Mouse (Mus musculus): ENCODE measurements around the gene Strn4. TPM values are rescaled to one million over a fixed set of nuclear protein-coding genes. Genes with fewer than 3 reads are reported as not detected.
A peak's percentile ranks its signal among the peaks of the same experiment; 100 is the strongest.

Gene Strn4
- total RNA-seq, 2 experiments from 2014 or later = 27.6 to 50.0 TPM

DNA sequence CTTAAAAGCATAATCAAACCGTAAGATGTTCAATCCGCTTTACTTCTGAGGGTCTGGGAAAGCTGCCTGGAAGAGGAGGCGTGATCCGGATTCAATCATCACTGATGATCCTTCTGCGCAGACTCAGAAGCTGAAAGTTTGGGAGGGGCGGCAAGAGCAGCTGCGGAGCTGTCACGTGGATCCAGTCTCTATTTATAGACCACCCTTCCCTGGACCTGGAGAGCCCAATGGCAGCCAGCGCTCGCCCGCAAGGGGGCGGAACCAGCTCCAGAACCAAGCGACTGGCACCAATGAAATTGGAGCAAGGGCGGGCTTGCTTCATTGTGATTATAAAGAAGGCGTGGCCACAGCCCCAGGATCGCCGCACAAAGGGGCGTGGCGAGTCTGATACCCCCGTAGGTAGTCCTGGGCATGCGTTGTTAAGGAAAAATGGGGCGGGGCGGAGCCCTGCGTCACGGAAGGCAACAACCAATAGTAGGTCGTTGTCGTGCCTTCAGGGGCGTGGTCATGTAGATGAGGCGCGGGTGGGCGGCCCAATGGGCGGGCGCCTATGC, 59.1 kb downstream of the Strn4 start:
- ATAC-seq (ENCODE audit: poor library complexity, severe bottlenecking) = peak; percentile 88

- no peak for ATAC-seq (ENCODE audit: poor library complexity, severe bottlenecking)
These were observed 59.4 kb downstream of the Strn4 start, which contains the start of gene Dact3 for GRCm38 (mm10) chr7:16875310-16875325. Dact3 (plus strand) TSS chr7:16875317.

- no peak for ATAC-seq (ENCODE audit: poor library complexity, severe bottlenecking)
These were observed 59.6 kb downstream of the Strn4 start for GRCm38 (mm10) chr7:16875326-16875725.

- no peak for ATAC-seq (ENCODE audit: poor library complexity, severe bottlenecking)
These were observed 60.3 kb downstream of the Strn4 start for GRCm38 (mm10) chr7:16876006-16876405.

GRCm38 (mm10) chr7:16876608-16877007, 60.9 kb downstream of the Strn4 start:
- ATAC-seq (ENCODE audit: poor library complexity, severe bottlenecking) = no peak

DNA sequence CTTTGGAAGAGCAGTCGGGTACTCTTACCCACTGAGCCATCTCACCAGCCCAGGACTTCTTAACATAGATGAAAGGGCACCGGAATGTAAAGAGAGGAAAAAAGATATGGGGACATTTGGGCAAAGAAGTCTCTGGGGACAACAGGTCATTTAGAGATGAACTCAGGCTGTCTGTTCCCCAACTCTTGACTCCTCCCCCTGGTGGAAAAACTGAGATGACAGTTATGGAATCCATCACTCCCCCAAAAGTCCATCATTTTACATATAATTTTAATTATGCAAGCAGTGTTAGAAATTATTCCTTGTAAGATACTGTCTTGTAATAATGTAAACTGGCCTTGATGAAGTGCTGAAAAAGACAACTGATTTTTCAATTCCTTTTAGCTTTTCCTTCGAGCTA, 62.0 kb downstream of the Strn4 start:
- no peak for ATAC-seq (ENCODE audit: poor library complexity, severe bottlenecking)

- ATAC-seq (ENCODE audit: poor library complexity, severe bottlenecking) = no peak
These were observed 64.3 kb downstream of the Strn4 start for GRCm38 (mm10) chr7:16879796-16880547.

DNA sequence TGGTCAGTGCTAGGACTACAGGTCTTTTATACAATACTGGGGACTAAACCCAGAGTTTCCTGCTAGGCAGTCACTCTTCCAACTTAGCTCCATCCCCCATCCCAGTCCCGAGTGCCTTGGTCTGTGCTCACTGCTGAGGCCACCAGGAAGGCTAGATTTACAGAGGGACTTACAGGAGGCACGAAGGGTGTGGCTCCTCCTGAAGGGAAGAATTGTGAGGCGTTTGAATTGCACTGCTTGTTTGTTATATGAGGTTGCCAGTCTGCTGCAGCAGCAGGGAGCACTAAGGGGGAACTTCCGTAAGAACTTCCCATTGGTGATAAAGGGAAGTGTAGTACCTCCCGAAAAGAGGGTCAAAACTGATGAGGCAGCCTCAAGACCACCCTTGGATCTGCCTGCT, 64.9 kb downstream of the Strn4 start:
- no peak for ATAC-seq (ENCODE audit: poor library complexity, severe bottlenecking)

DNA sequence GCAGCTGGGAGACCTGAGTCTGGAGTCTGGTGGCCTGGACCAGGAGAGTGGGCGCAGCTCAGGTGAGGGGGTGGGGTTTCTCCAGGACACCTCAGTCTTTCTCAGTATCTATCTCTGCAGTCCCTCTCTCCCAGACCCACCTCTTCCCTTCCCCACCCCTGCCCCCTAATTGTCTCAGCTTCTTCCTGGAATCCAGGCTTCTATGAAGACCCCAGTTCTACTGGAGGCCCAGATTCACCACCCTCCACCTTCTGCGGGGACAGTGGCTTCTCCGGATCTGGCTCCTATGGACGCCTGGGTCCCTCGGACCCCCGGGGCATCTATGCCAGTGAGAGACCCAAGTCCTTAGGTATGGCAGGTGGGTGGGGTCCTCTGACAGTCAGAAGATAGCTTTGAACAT, 67.5 kb downstream of the Strn4 start:
- ATAC-seq (ENCODE audit: poor library complexity, severe bottlenecking) = no peak

GRCm38 (mm10) chr7:16884334-16884733, 68.6 kb downstream of the Strn4 start:
- ATAC-seq (ENCODE audit: poor library complexity, severe bottlenecking) = no peak

DNA sequence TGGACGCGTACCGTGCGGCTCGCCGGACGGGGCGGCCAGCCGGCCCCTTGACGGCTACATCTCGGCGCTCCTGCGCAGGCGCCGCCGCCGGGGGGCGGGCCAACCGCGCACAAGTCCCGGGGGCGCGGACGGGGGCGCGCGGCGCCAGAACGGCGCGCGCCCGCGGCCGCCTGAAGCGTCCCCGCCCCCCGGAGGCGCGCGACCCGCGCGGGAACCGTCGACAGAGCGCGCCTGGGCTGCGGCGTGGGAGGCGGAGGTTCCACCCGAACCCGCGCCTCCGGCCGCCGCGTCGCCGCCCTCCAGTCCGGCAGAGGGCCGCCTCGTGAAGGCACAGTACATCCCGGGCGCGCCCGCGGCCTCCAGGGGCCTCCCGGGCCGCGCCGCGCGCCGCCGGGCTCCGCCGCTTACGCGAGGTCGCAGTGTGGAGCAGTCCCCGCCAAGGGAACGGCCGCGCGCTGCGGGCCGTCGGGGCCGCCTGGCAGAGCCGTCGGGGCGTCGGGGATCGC, 69.6 kb downstream of the Strn4 start:
- no peak for ATAC-seq (ENCODE audit: poor library complexity, severe bottlenecking)

GRCm38 (mm10) chr7:16885905-16886304, 70.2 kb downstream of the Strn4 start:
- no peak for ATAC-seq (ENCODE audit: poor library complexity, severe bottlenecking)

Other genes with a start within 250 kb of the Strn4 start
- gene Arhgap35, start 200.9 kb upstream of the Strn4 start, total RNA-seq (2015) = 3.9 and 4.1 TPM in 2 replicates
- 2.6 and 4.1 TPM in 2 replicates for gene Arhgap35, start 200.9 kb upstream of the Strn4 start, total RNA-seq (2017)
- not detected in 2 replicates for gene Ceacam15, start 140.2 kb upstream of the Strn4 start, total RNA-seq (2015)
- gene Ceacam15, start 140.2 kb upstream of the Strn4 start, total RNA-seq (2017) = not detected in 2 replicates
- not detected in 2 replicates for gene Ceacam9, start 94.0 kb upstream of the Strn4 start, total RNA-seq (2015)
- not detected in 2 replicates for gene Ceacam9, start 94.0 kb upstream of the Strn4 start, total RNA-seq (2017)
- 205 and 210 TPM in 2 replicates for gene Ap2s1, start 77.5 kb upstream of the Strn4 start, total RNA-seq (2015)
- 81.5 and 95.7 TPM in 2 replicates for gene Ap2s1, start 77.5 kb upstream of the Strn4 start, total RNA-seq (2017)
- 48.1 and 55.7 TPM in 2 replicates for gene Slc1a5, start 34.5 kb upstream of the Strn4 start, total RNA-seq (2015)
- gene Slc1a5, start 34.5 kb upstream of the Strn4 start, total RNA-seq (2017) = 27.8 and 28.4 TPM in 2 replicates
- gene Fkrp, start 843 bp downstream of the Strn4 start, total RNA-seq (2015) = 8.1 and 12.4 TPM in 2 replicates
- 8.1 and 10.6 TPM in 2 replicates for gene Fkrp, start 843 bp downstream of the Strn4 start, total RNA-seq (2017)
- gene Prkd2, start 27.0 kb downstream of the Strn4 start, total RNA-seq (2015) = 8.8 and 14.0 TPM in 2 replicates
- gene Prkd2, start 27.0 kb downstream of the Strn4 start, total RNA-seq (2017) = 9.4 and 10.1 TPM in 2 replicates
- gene Dact3, start 59.4 kb downstream of the Strn4 start, total RNA-seq (2015) = 0.09 and 0.23 TPM in 2 replicates
- gene Dact3, start 59.4 kb downstream of the Strn4 start, total RNA-seq (2017) = 0.15 and 0.16 TPM in 2 replicates
- gene Gng8, start 75.9 kb downstream of the Strn4 start, total RNA-seq (2015) = not detected in 2 replicates
- gene Gng8, start 75.9 kb downstream of the Strn4 start, total RNA-seq (2017) = 0.48 TPM in 1 of 2 replicates, not detected in the other
- 16.0 and 18.1 TPM in 2 replicates for gene Ptgir, start 90.6 kb downstream of the Strn4 start, total RNA-seq (2015)
- 14.5 and 16.6 TPM in 2 replicates for gene Ptgir, start 90.6 kb downstream of the Strn4 start, total RNA-seq (2017)
- 113 and 140 TPM in 2 replicates for gene Calm3, start 108.2 kb downstream of the Strn4 start, total RNA-seq (2015)
- gene Calm3, start 108.2 kb downstream of the Strn4 start, total RNA-seq (2017) = 322 and 392 TPM in 2 replicates
- gene Pnmal2, start 128.8 kb downstream of the Strn4 start, total RNA-seq (2015) = not detected in 2 replicates
- not detected in 2 replicates for gene Pnmal2, start 128.8 kb downstream of the Strn4 start, total RNA-seq (2017)
- gene Pnmal1, start 143.8 kb downstream of the Strn4 start, total RNA-seq (2015) = not detected in 2 replicates
- not detected in 2 replicates for gene Pnmal1, start 143.8 kb downstream of the Strn4 start, total RNA-seq (2017)
- 0.18 TPM in 1 of 2 replicates, not detected in the other for gene Gm42372, start 167.2 kb downstream of the Strn4 start, total RNA-seq (2015)
- gene Gm42372, start 167.2 kb downstream of the Strn4 start, total RNA-seq (2017) = 0.04 and 0.11 TPM in 2 replicates
- gene Ccdc8, start 176.8 kb downstream of the Strn4 start, total RNA-seq (2015) = 0.02 and 0.07 TPM in 2 replicates
- 0.40 and 0.69 TPM in 2 replicates for gene Ccdc8, start 176.8 kb downstream of the Strn4 start, total RNA-seq (2017)
- 39.9 and 51.4 TPM in 2 replicates for gene Ppp5c, start 212.0 kb downstream of the Strn4 start, total RNA-seq (2015)
- 31.6 and 33.1 TPM in 2 replicates for gene Ppp5c, start 212.0 kb downstream of the Strn4 start, total RNA-seq (2017)
- gene Hif3a, start 246.5 kb downstream of the Strn4 start, total RNA-seq (2015) = 0.11 and 0.25 TPM in 2 replicates
- 0.24 TPM in 1 of 2 replicates, not detected in the other for gene Hif3a, start 246.5 kb downstream of the Strn4 start, total RNA-seq (2017)